Mouse (Mus musculus) ES-CJ7 (cell line): ENCODE data around the gene Focad.

Experiments
- DNase-seq: peaks from one replicate; pipeline ENCODE4 v3.0.0; 2011; ENCODE audit warnings: low read depth, low spot score

Focad gene

DNA sequence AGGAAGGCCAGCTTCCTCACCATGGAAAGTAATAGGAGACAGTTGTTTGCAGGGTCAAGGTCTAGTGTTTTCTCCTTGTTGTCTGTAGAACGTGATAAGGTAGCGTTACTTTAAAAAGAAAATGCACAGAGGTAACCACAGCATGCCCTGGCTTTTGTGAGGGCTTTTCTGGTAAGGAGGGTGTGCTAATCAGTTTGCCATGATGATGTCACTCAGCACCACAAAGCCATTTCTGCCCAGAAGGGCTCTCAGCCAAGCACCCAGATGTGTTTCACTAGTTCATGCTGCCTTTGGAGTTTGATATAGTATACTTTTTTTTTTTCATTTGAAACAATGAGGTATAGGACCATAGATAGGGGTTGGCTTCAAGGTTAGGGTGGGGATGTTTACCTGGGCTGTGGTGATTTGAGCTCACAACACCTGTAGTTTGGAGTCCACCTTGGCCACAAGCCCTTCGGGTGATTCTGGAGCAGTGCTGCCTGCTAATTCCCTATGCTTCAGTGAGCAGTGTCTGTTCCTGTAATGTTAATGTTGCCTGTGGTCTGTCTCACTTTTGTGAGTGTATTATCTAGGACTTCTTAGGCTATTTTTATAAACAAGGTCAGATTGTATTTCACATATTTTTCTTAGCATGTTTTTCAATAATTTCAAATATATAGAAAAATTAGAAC is 61.2 kb downstream of the Focad start:
- DNase-seq = no peak

GRCm38 (mm10) chr4:88156961-88157360 is 62.5 kb downstream of the Focad start:
- no peak for DNase-seq

GRCm38 (mm10) chr4:88157644-88158043 is 63.2 kb downstream of the Focad start:
- no peak for DNase-seq

GRCm38 (mm10) chr4:88159256-88159655 is 64.8 kb downstream of the Focad start:
- DNase-seq = no peak

GRCm38 (mm10) chr4:88159700-88160099 is 65.3 kb downstream of the Focad start:
- DNase-seq = no peak

- DNase-seq = no peak
Observed at GRCm38 (mm10) chr4:88163511-88164247, 69.2 kb downstream of the Focad start.

DNA sequence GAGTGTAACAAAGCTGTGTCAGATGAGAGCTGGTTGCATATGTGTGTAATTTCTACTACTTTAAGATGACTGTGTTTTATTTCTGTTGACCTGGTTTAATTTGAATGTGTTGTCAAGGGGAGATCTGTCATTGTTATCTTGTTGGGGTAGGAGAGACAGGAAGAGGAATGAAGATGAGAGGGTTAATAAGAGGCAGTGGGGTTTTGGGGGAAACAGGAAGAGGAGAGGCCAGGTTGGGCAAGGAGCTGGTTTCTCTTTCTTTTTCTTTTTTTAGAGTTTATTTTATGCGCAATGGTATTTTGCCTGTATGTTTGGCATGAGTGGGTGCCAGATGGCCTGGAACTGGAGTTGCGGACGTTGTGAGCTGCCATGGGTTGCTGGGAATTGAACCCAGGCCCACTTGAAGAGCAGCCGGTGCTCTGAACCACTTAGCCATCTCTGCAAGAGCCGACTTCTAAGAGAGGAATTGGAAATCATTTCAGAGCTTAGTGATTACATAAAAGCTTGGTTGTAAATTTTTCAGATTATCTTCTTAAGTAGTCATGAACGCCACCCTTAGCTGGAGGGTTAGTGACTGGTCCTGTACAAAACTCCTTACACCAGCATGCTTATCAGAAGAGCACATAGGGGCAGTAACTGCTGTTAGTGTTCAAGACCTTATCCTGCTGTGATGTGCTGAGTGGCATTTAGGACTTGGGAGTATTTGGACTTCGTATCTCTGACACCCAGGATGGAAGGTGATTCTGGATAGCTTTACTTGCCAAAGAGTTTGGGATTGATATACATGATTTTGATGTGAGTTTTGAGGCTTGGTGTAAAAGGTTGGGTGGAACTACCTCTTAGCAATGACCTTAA is 72.8 kb downstream of the Focad start:
- no peak for DNase-seq

DNA sequence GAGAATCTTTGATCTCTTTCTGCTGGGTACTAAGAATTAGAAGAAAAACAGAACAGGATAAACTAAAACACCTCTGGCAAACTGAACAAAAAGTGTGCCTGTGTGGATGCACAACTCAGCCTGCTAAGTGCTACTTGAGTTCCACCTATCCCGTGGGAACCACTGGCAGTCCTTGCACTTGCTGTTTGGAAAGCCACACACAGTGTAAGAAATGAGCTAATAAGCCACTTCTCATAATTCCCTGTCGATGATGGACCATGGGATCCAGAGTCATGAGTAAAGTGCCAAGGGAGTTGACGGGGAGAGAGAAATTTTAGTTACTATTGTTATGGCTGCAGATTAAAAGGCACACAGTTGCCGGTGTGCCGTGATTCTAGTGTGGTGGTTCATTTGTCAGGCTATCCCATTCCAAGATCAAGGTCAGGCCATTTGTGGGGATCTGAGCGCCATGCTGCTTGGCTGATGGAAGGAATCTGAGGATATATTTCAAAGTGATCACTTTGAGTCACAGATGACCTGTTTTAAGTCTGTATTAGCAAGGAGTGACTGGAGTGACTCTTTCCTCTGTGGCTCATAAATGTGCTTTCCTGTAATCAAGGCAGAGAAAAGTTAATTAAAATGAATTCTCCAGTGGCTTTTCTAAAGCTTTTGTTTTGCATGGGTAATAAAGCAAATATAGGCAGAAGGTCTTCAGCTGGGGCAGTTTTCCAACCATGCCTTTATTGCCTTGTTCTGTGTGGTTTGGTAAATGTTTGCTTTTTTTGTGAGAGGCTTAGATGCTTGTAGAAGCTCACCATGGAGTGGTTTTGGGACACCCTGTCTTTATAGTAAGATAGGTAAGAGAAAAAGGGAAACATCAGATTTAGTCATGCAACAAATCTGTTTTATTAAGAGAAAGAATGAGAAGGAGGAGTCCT is 80.9 kb downstream of the Focad start:
- no peak for DNase-seq

- DNase-seq = no peak
Observed at GRCm38 (mm10) chr4:88179296-88179695, 84.9 kb downstream of the Focad start.

- no peak for DNase-seq
Observed at GRCm38 (mm10) chr4:88184293-88184692, 89.9 kb downstream of the Focad start.

- no peak for DNase-seq
Observed at GRCm38 (mm10) chr4:88185872-88186426, 91.5 kb downstream of the Focad start.

GRCm38 (mm10) chr4:88187649-88188048 is 93.2 kb downstream of the Focad start:
- DNase-seq = no peak

DNA sequence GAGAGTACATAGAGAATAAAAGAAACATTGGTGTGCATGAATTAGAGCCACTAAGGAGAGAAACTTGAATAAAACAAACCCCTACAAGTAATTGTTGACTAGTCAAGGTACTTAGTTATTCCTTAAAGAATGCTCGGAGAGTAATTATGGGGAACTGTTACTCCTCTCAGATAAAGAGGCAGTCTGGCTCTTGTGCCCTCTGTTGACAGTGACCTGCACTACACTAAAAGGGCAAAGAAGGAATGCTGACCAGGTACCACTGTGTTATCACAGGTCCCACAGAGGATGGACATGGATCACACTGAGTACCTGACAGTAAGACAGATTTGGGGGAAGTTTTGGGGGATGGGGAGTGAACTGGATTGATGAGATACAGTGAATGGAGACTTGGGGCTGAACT is 95.1 kb downstream of the Focad start:
- DNase-seq = no peak

- DNase-seq = no peak
Observed at GRCm38 (mm10) chr4:88194256-88194655, 99.8 kb downstream of the Focad start.

GRCm38 (mm10) chr4:88195898-88196495 is 101.6 kb downstream of the Focad start:
- DNase-seq = no peak

DNA sequence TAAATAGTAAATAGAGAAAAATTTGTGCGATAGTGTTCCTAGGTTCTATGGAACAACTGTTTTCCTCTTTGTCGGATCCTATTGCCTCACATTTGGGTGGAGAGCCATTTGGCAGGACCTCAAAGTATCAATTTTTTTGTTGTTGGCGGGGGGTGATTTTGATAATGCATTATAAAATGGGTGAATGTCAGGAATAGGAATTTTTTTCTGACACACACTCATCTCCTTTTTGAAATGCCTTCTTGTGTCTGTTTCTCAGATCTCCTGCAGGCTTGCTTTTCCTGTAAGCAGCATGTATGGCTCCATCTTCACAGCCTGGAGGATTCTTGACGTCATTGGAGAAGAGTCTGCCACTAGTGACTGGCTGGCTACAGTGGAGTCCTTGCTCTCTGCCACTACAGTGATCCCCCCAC is 102.1 kb downstream of the Focad start:
- DNase-seq = no peak

GRCm38 (mm10) chr4:88197244-88197643 is 102.8 kb downstream of the Focad start:
- no peak for DNase-seq

- DNase-seq = no peak
Observed at GRCm38 (mm10) chr4:88199186-88199585, 104.8 kb downstream of the Focad start.

DNA sequence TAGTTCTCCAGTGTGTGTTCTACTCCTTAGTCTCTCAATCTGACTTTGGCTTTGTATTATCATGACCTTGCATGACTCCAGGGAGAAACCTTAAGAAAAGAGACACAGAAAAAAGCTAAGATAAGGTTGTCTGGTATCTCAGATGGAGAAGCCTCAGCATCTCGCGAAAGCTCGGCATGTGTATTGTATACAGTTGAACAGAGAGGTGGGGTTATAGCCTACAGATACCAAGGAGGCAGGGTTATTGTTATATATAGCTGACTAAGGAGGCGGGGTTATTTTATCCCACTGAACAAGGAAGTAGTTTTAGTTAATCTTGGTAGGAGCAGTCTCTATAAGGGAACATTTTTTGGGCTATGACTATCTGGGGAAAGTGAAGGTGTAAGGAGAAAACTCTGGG is 106.6 kb downstream of the Focad start:
- no peak for DNase-seq

GRCm38 (mm10) chr4:88208676-88209075 is 114.2 kb downstream of the Focad start:
- no peak for DNase-seq
